Mouse (Mus musculus): Measurements from ENCODE around the gene Alg2.

Alg2 gene

DNA sequence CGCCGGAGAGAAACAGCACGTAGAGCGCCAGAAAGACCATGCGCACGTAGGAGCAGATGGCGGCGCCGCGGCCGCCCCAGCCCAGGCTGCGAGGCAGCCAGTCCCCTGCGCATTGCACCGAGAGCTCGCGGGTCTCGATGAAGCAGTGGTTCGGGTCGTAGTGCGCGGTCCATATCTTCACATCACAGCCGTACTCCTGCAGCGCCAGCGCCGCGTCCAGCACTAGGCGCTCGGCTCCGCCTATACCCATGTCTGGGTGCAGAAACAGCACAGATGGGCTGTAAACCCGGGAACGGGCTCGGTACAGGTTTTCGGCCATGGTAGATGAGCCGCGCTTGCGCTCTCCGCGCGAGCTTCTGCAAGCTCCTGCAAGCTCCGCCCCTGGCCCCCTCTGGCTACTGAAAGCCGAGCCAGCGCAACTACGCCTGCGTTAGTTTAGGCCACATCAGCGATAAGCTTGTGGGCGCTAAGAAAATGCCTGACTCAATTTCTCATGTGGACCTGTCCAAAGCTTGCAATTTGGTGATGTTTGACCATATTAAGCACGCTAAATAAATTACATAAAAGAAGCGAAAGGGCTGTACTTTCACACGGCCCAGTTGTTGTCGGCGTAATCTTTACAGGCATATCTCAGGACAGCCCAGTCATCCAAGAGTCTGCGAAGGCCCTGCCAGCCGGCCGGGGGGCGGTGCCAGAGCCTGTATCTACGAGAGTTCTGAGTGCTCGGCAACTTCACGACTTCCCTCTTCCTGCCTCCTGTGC is at the start of gene Alg2, which contains the start of gene Sec61b:
Alg2 (minus strand) TSS at position 366 of the 762 bp plus-strand sequence.
Sec61b (plus strand) TSS at position 691 of the 762 bp plus-strand sequence.
- peak; percentile 98 for DNase-seq (ENCODE audit: low read depth, low spot score)

DNA sequence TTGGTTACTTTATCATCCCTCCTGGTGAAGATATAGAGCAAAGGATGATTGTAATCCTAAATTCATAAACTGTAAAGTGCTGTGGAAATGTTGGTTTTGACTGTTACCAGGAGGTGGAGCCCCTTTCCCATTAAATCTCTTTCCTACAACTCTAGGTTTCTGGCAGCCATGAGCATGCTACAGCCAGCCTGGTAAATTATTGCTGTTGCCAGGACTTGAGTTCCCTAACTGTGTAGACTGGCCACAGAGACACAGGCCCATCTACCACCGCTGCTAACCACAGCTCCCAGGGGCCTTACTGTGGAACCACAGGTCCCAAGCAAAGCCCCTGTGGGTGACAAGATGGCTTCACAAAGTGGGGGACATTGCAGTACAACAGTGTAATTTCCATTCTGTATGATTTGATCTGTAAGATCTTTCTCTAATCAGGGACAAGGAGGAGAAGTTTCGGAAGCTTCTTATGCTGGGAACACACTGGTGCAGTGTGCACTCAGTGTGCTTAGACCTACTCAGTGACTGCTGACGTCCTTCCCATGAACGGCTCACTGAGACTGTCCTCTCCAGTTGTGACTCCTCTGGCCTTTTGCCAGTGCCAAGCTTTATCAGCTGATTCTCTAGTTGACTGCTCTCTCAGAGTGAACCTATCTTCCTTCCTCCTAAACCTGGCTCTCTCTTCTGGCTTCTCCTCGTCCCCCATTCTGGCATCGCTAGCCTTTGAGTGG is 47.9 kb upstream of the Alg2 start:
- no peak for DNase-seq (ENCODE audit: low read depth, low spot score)

DNA sequence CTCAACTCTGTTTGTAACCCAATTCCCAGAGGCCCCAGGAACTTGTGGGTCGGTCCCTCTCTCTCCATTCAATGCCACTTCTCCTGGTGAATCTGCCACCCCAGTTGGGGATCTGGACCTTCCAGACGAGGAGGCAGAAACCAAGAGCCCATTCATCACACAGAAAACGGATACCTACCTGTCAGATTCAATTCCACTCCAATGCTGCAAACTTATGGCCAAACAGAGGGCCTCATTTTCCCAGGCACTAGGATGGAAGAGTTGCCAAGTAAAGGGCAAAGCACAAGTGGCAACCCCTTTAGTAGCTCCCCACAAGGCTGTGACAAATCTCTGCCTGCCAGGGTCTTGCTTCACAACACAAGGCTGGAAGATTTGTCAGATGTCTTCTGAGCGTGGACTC is 45.9 kb upstream of the Alg2 start:
- DNase-seq (ENCODE audit: low read depth, low spot score), result no peak

DNA sequence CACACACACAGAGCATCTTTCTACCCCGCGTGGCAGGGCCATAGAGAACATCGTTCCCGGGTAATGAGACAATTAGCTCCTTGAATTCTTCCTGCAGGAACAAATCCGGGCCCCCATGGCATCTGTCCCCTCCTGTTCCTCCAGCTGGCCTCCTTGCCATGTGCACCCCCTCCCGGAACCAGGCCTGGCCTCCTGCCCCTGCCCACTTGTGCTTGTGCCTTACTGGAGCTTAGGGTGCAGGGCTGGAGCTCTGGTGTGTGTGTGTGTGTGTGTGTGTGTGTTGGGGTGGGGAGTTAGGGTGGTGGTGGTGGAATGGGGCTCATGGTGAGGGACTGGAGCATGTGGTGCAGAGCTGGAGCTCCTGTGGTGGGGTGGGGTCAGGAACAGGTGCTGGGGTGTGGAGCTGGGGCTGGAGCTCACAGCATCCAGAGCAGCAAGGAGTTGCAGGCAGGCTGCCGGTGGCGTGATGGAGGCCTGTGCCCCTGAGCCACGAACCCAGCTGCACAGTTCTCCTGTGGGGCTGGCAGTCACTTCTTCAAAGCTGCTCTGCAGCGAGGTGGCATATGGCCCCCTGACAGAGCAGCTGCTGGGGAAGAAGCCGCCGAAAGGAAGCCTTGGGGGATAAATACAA is 44.5 kb upstream of the Alg2 start:
- DNase-seq (ENCODE audit: low read depth, low spot score), result no peak

DNA sequence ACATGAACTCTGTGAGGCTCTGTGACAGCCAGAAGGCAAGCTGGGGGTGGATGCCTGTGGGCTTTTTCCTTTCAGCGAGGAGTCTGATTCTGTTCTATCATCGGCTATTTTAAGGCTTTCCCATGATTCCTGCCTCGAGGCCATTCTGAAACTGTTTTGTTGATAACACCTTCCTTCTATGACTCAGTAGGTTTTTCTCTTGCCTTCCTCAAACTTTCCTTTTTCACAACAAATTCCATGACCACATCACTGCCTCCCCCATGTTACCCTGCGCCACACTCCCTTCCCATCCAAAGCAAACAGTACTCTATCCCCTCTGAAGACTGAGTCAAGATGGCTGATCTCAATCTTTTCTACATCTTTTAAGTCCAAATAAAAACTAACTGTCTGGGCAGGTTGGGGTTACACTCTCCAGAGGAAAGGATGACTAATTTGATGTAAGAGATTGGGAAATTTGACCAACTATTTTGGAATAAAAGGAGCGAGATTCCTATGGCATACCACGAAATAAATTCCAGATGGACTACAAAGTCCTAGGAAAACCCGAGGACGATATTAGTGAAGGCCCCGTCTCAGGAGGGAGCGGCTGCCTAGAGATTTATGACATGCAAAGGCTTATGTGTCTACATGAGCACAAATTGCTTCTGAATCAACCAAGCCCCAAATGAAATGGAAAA is 30.8 kb upstream of the Alg2 start:
- peak; percentile 37 for DNase-seq (ENCODE audit: low read depth, low spot score)

DNA sequence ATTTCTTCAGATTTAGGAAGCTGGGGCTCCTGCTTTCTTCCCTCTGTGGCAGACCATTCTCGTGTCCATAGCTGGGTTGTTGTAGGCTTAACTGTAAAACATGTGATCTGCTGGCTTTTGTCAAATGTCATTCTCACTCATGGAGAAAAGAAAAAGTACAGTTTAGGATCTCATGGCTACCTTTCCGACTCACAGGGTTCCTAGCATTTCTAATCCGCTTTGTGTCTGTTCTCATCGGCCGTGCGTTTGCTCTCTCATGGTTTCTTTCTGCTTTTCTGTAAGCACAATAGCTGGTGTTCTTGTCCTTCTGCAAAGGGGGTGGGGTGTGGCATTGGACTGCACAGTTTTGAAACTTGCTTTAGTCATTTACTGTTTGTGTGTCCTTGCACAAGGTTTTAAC is 28.9 kb upstream of the Alg2 start:
- DNase-seq (ENCODE audit: low read depth, low spot score), result no peak

DNA sequence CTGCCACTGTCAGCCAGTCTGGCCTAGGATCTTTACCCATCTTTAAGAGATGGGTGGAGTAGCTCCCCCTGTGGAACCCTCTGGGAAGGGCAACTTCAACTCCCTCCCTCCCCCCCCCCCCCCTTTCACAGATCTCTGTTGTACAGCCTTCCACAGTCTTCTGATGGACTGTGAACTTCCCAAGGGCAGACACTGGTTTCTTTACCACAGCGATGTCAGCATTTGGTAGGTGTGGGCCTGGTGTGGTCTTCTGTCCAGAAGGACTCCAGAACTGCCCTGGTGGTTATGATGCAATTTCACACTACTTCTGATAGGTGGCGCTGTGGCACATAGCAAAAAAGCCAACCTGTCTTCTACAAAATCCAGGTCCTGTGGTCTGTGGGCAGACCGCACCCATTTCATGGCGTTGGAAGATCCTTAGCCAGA is 28.4 kb upstream of the Alg2 start:
- peak; percentile 51 for DNase-seq (ENCODE audit: low read depth, low spot score)

DNA sequence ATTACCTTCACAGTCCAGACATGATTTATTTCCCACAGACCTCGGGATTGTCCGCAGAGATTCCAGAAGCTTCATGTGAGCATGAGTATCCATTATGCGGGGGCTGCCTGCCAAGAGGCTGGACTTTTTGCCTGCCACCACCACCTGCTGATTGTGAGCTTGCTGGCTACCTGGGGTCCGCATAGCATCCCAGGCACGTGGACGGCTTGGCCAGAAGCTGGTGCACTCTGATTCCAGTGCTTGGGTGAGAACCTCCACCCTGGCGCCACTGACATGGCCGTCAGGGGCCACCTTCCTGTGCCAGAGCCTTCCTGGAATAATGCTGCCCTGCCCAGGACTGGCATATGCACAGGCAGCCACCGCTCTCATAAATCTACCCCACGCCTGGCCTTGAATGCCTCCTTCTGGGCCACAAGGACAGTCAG is 25.0 kb upstream of the Alg2 start:
- DNase-seq (ENCODE audit: low read depth, low spot score), result peak; percentile 92

DNA sequence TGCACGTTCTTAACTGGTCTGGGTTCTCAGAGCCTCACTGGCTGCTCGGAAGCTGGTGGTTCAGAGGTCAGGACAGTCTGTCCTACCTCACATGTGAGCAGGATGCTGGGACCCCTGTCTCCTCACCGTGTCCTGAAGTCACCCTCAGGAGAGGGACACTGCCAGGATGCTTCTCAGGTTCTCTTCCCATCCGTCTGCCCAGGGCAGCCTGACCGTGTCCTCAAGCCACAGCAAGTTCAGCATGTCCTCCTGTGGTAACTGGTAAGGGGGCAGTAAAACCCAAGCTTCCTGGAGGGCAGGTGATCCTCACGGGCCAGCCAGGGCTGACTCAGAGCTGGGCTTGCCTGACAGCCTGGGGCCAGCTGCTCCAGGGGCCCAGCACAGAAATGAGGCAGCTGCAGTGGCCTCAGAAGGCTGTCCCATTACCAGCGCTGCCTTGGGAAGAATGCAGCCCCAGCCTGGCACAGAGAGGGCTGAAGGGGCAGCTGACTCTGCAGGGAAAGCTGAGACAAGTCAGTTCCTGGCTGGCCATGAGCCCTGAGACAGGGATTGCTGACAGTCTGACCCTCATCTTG is 23.8 kb upstream of the Alg2 start:
- DNase-seq (ENCODE audit: low read depth, low spot score), result peak; percentile 95

DNA sequence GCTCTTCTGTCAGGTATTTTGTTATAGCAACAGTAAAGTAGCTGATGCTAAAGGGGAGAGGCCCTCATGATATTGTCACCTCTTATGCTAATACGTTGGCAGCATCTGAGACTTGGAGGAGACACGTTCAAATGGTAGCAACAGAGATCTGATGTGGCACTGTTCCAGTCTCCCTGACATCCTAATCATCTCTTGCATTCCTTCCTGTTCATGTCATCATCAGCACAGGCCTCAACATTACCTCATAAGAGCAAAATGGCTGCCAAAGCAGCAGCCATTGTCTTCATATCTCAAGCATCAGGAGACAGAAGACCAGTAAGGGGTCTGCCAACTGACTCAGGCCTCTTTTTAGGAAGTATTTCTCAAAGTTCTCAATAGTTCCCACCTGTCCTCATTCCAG is 20.6 kb upstream of the Alg2 start:
- no peak for DNase-seq (ENCODE audit: low read depth, low spot score)

DNA sequence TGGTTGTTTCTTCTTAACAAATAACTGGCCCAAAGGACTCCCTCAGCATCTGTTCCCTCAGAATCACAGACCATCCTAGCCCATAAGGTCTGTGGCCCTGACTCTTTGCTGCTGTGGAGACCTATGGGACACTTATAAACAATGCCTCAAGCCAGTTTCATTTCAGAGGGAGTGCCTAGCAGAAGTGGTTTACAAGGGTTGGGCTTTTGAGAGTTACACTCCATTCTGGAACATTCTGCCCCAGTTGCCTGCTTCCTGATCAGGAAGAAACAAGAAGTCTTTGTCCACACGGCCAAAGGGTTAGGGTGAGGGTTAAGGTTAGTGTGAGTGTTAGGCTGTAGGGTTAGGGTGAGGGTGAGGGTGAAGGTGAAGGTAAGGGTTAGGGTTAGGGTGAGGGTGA is 20.0 kb upstream of the Alg2 start:
- no peak for DNase-seq (ENCODE audit: low read depth, low spot score)

DNA sequence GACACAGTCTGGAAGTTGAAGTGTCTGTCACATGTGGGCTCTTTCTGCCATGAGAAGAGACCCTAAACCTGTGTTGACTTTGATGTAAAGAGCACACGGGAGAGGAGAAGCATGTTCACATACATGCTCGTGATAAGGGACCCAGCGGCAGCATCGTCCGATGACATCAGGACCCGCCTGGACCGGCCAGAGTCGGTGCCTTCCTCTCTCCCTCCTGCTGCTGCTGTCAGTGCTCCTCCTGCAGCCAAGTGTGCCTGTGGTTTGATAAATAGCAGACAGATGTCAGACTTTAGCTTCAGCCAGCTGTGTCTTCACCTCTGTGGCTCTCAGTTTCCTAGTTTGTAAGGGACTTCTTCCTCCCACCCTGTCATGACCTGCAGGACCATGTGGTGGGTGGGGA is 19.3 kb upstream of the Alg2 start:
- DNase-seq (ENCODE audit: low read depth, low spot score), result no peak

DNA sequence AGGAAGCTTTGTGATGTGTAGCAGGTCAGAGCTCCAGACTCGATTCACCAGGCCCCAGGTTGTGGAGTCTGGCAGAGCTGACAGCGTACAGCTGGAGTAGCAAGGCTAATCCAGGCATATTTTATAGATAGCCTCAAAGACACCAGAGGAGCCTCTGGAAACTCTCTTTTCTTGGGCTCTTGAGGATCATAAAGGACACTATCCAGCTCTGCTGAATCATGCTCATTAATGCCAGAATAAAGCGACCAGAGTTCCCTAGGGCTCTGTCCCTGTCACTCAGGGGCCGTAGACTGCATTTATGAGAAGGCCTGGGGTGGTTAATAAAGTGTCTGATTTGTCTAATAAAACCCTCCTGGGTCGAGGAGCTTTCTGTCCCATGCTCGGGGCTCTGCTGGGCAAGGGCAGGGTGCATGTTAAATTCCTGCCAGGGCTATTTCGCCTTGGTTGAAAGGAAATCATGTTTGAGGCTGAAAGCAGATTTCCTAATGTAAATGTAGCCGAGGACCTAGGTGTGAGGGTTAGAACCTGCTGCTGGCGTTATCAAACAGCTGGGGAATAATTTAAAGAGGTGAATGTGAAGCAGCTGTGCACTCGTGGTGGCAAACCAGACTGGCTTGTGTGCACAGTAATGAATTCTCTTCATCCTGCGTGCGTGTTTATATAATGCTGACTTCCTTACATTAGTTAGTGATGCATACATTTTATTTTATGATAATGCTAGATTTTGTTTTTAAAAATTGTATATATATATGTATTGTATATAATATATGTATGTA is 18.4 kb upstream of the Alg2 start:
- DNase-seq (ENCODE audit: low read depth, low spot score), result no peak

DNA sequence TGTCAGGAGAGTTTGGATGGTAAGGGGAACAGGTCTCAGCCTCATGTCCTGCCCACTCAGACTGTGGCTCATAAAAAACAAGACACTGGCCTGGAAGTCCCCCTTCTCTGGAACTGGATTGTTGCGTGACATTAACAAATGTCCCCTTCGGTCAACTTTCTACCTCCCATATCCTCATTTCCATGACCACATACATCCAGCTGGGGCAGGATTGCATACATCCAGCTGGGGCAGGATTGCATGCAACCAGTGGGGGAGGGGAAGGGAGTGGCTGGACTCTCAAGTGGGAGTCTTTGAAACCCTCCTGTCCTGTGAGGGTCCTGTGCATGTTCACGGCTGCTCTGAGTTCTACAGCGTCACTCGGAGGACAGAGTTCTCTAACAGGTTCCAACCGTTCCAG is 17.1 kb upstream of the Alg2 start:
- no peak for DNase-seq (ENCODE audit: low read depth, low spot score)

DNA sequence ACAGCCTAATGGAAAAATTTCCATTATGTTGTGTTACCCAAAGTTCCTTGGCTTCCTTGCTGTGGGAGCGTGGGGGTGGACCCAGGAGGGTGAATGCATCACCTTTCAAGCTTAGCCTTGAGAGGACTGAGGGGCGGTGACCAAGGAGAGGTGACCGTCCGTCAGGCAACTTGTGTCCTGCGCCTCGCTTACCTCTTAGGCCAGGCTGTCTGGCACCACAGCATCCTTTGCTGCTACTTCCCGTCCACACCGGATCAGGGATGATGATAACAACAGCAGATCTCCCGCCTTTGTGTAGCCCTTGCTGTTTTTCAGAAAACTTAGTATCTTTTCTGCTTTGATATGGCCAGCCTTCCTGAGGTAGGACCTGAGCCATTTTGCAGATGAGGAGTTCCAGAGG is 6.4 kb upstream of the Alg2 start:
- DNase-seq (ENCODE audit: low read depth, low spot score), result no peak

DNA sequence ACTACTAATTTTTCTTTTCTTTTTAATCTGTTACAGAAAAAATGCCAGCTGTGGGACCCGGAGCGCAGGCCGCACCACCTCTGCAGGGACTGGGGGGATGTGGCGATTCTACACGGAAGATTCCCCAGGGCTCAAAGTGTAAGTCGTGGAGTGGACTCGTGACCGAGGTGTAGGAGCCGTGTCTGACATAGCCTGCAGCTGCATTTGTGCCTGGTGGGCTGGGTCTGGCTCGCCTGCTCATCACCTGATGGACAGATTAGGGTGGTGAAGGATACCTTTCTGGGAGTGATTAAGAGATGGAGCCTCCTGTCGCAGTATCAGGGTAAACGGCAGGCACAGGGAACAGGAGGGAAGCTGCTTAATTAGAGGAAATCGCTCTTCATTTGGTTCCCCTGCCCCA is 6.0 kb upstream of the Alg2 start:
- DNase-seq (ENCODE audit: low read depth, low spot score), result no peak

DNA sequence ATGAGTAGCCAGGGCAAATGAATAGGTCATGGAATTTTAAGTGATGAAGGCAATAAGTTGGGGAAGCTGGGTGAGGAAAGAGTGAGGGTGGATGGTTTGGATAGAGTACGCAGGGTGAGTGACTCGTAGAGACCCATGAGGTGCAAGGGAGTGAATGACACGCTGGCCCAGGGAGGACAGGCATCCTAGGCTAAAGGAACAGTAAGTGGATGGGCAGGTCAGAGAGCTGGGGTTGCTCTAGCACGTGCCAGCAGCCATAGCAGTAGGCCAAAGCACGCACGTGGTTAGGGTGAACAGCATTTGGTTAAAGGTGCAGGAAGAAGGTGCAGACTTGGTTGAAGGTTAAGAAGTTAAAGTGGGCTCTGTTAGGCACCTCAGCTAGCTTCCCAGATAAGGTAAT is 3.4 kb upstream of the Alg2 start:
- DNase-seq (ENCODE audit: low read depth, low spot score), result no peak

DNA sequence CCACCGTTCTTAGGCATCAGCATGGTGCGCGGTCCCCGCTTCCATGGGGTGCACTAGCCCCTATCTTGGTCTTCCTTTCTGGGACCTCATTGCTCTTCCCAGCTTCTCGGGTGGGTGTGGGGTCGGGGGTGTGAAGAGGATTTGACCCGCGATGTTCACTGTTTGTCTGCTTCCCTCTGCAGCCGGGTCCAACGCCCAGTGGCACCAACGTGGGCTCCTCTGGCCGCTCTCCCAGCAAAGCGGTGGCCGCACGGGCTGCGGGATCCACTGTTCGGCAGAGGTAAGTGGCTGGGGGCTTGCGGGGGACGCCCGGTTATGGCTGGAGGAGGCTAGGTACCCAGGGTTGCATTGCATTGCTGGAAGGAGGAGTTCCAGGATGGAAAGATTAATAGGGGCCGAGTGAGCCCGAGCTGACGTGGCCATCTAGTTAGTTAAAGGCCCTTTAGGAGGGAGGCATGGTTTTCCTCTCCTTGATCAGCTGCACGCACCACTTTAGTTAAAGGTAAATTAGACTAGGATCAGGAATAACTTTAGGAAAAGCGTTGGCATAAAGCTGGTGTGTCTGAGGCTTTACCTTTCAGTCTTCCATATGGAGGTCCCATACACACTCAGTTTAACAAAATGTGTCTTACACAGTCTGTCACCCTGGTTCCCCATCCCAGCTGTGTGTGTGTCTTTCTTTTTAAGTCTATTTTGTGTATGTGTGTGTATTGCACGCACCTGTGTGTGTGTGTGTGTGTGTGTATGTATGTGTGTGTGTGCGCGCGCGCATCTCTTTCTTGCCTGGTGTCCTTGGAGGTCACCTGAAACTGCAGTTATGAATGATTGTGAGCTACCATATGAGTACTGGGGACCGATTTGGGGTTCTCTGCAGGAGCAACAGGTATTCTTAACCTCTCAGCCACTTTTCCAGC is 854 bp upstream of the Alg2 start:
- no peak for DNase-seq (ENCODE audit: low read depth, low spot score)

DNA sequence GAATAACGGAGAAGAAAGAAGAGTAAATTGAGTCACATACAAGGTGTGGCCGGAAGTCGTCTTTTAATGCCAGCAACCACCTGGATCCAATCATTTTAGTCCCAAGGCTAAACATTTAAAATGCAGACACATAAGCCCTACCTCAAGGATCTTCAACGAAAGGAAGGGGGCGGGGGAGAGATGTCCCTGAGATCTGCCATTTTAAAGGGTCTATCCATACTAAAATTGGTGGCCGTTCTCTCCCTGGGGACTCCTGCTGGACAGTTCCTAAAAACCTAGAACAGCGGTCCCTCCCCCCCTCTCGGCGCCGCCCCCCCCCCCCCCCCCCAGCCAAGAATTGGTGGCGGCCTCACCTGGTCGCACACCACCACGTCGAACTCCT is 556 bp downstream of the Alg2 start:
- no peak for DNase-seq (ENCODE audit: low read depth, low spot score)

DNA sequence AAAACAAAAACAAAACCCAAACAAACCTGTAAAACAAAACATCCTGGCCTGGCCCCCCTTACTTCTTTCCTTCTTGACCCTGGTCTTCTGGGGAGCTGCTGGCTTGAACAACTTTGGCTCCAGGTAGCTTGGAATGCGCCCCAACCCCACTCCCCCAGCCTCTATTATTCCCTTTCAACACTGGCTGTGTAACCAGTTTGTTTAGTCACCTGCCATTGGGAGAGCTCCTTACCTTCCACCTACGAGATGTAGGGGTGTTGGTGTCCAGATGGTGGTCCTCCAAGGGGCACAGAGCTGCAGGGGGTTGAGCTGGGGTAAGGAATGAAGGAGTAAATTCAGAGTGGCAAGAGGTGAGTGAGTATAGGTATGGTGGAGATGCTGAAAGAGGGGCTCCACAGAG is 6.9 kb downstream of the Alg2 start:
- DNase-seq (ENCODE audit: low read depth, low spot score), result no peak
